Mouse (Mus musculus) liver, embryonic 11.5 days (tissue): ENCODE results near the gene Olfm3. TPM values are rescaled to one million over a fixed set of nuclear protein-coding genes. Genes with fewer than 3 reads are reported as not detected.

Experiments used
- ATAC-seq: fragments of 200-750 bp; cut with Nextera tagmentation; replicated peaks from 2 replicates; pipeline ENCODE4 v1.8.0; 2017; ENCODE audit warnings: moderate number of reproducible peaks, mild to moderate bottlenecking, moderate TSS enrichment, moderate library complexity; ENCODE audit not compliant: low FRiP score
- DNase-seq: peaks from one replicate; pipeline ENCODE4 v3.0.0-alpha.2; 2017; ENCODE audit warnings: low spot score
- H3K27ac ChIP-seq: fragments of 300-500 bp; sonication (generic); 2 replicates; pipeline ENCODE4 v1.5.1; 2014; ENCODE audit warnings: mild to moderate bottlenecking, low read depth, low read length, control low read depth
- H3K27me3 ChIP-seq: fragments of 300-500 bp; sonication (generic); replicated peaks from 2 replicates; pipeline ENCODE4 v1.6.1; 2014; ENCODE audit warnings: low read length, mixed read lengths; ENCODE audit not compliant: control insufficient read depth, insufficient read depth
- H3K36me3 ChIP-seq: fragments of 300-500 bp; sonication (generic); 2 replicates; pipeline ENCODE4 v1.6.1; 2014; ENCODE audit warnings: mild to moderate bottlenecking, low read length, moderate library complexity, mixed read lengths; ENCODE audit not compliant: control insufficient read depth, insufficient read depth
- H3K4me1 ChIP-seq: fragments of 300-500 bp; sonication (generic); replicated peaks from 2 replicates; pipeline ENCODE4 v1.6.1; 2014; ENCODE audit warnings: low read length, mixed read lengths; ENCODE audit not compliant: control insufficient read depth, insufficient read depth
- H3K4me2 ChIP-seq: fragments of 300-500 bp; sonication (generic); 2 replicates; pipeline ENCODE4 v1.6.1; 2014; ENCODE audit warnings: mild to moderate bottlenecking, control low read depth, moderate library complexity
- H3K4me3 ChIP-seq: fragments of 300-500 bp; sonication (generic); 2 replicates; pipeline ENCODE4 v1.5.1; 2014; ENCODE audit warnings: low read depth, low read length, control low read depth
- H3K9ac ChIP-seq: fragments of 300-500 bp; sonication (generic); 2 replicates; pipeline ENCODE4 v1.6.1; 2014; ENCODE audit warnings: low read depth, low read length, control low read depth
- H3K9me3 ChIP-seq: fragments of 300-500 bp; sonication (generic); 2 replicates; pipeline ENCODE4 v1.6.1; 2016; ENCODE audit warnings: low read length, inconsistent platforms, mixed read lengths; ENCODE audit not compliant: control insufficient read depth
- WGBS: fragments of 180-500 bp; shearing (Covaris S2); extraction: QIAGEN DNeasy Blood & Tissue Kit; methylation state at CpG from one replicate; pipeline ENCODE4 v1.1.7; 2014; 5-methylcytosine and 5-hydroxymethylcytosine counted together
- polyA plus RNA-seq: library from polyadenylated mRNA; unstranded; fragments of >200 nt; fragmentation: Nextera tagmentation; extraction: Ambion mirVana; gene quantifications from 2 replicates; pipeline ENCODE4 v1.2.1, GENCODE M21; 2014

Gene Olfm3
- polyA plus RNA-seq, 1 experiment from 2014 or later = 0.10 TPM

DNA sequence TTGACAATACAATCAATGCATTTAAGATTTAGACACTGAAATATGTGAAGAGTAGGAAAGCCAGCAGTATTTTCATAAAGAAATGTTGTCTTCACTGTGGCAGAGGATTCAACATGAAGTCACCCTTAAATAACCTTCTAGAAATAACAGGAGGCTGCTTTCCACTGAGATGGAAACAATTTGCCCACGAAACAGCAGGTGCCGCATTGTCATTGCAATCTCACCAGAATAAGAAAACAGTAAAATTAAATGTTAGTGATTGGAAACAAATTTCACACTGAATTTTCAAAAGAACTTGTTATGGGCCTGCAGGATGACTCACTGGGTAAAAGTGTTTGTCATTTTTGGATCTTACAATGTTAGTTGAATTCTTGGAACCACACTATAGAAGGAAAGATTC is 29.0 kb downstream of the Olfm3 start:
- Histone ChIP-seq H3K4me3 (no peak overlapping the region), H3K27me3 (no peaks in the 10 kb centered on the region), H3K36me3 (no peaks in the 10 kb centered on the region), H3K9ac (no peak overlapping the region), H3K4me2 (no peak overlapping the region), H3K9me3 (no peaks in the 10 kb centered on the region), H3K27ac (no peak overlapping the region), H3K4me1 (no peaks in the 10 kb centered on the region)
- 91% methylated on average over 2 of the region's 2 CpGs for WGBS
- no peak for DNase-seq
- ATAC-seq = no peak

DNA sequence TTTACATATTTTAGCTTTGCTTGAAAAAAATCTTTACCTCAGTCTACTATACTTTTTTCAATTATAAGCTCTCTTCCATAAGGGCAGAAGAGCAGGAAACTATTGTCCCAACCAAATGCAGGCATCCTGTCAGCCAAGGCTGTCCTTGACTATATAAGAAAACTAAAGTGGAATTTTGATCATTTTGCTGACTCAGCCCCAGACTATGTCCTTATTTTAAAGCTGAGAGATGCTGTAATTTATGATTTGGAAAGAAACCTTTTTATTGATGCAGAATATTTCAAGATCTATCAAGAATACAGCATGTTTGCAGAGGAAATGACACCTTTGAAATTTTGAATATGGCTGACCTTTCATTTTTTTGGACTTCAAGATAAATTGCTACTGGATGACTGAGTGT is 51.0 kb downstream of the Olfm3 start:
- ATAC-seq (no peak), DNase-seq (no peak)
- H3K9ac ChIP-seq = no peak overlapping the region
- no peaks in the 10 kb centered on the region for H3K9me3 ChIP-seq
- no peak overlapping the region for H3K4me2 ChIP-seq
- no peaks in the 10 kb centered on the region for H3K4me1 ChIP-seq
- no peaks in the 10 kb centered on the region for H3K27me3 ChIP-seq
- H3K36me3 ChIP-seq = no peaks in the 10 kb centered on the region
- no peak overlapping the region for H3K27ac ChIP-seq
- H3K4me3 ChIP-seq = no peak overlapping the region

- no peak overlapping the region for H3K27ac ChIP-seq
- no peak overlapping the region for H3K9ac ChIP-seq
- no peak overlapping the region for H3K4me3 ChIP-seq
- H3K27me3 ChIP-seq = no peaks in the 10 kb centered on the region
- H3K36me3 ChIP-seq = no peaks in the 10 kb centered on the region
- WGBS = 82% methylated on average over 7 of the region's 7 CpGs
- H3K4me2 ChIP-seq = no peak overlapping the region
- no peaks in the 10 kb centered on the region for H3K9me3 ChIP-seq
- ATAC-seq (no peak), DNase-seq (no peak)
- no peaks in the 10 kb centered on the region for H3K4me1 ChIP-seq
Observed at GRCm38 (mm10) chr3:114959311-114959967, 55.6 kb downstream of the Olfm3 start.

- H3K36me3 ChIP-seq = no peaks in the 10 kb centered on the region
- no peaks in the 10 kb centered on the region for H3K27me3 ChIP-seq
- no peak overlapping the region for H3K27ac ChIP-seq
- no peaks in the 10 kb centered on the region for H3K4me1 ChIP-seq
- ATAC-seq (no peak), DNase-seq (no peak)
- 71% methylated on average over 4 of the region's 4 CpGs for WGBS
- no peak overlapping the region for H3K9ac ChIP-seq
- H3K4me3 ChIP-seq = no peak overlapping the region
- no peak overlapping the region for H3K4me2 ChIP-seq
- H3K9me3 ChIP-seq = no peaks in the 10 kb centered on the region
Observed at GRCm38 (mm10) chr3:114962316-114963083, 58.6 kb downstream of the Olfm3 start.

DNA sequence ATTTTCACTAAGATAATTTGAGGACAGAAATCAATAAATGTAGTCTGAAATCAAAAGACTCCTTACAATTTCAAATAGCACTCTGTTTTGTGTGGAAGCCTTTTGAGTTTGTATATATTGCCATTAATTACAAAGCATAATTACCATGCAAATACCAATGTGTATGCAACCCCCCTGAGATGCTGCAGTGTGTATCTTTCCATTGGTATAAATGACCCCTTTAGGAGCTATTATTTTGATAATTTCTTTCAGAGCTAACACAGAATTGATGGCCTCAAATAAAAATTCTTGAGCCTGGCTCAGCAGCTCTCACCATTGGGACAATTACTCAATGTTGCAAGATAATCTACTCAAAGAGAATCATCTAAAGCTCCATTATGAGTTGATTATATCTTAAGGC is 67.3 kb downstream of the Olfm3 start:
- H3K9me3 ChIP-seq = no peaks in the 10 kb centered on the region
- DNase-seq = no peak
- no peak overlapping the region for H3K27ac ChIP-seq
- H3K36me3 ChIP-seq = no peaks in the 10 kb centered on the region
- no peak overlapping the region for H3K4me2 ChIP-seq
- H3K9ac ChIP-seq = no peak overlapping the region
- H3K4me1 ChIP-seq = no peaks in the 10 kb centered on the region
- ATAC-seq = no peak
- H3K4me3 ChIP-seq = no peak overlapping the region
- no peaks in the 10 kb centered on the region for H3K27me3 ChIP-seq

DNA sequence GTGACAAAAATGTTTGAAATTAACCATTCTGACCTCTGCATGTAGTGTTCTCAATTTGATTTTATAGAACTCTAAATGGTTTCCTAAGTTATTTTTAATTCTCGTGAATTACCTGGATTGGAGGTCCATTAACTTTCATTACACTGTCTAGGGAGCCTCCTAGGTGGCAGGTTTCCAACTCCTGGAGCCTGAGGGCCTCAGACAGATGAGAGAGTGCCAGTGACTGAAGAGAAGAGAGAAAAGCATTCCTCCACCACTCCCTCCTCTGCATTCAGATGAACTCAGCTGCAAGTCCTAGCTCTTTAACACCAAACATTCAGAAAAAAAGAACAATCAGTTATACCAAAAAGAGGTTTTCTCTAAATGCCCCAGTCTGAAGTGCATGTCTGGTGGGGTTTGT is 68.6 kb downstream of the Olfm3 start:
- Histone ChIP-seq H3K36me3 (no peaks in the 10 kb centered on the region), H3K9ac (no peak overlapping the region), H3K4me1 (no peaks in the 10 kb centered on the region), H3K4me3 (no peak overlapping the region), H3K27ac (no peak overlapping the region), H3K27me3 (no peaks in the 10 kb centered on the region), H3K9me3 (no peaks in the 10 kb centered on the region), H3K4me2 (no peak overlapping the region)
- ATAC-seq (no peak), DNase-seq (no peak)
- WGBS = 50% methylated on average over 1 of the region's 1 CpGs

DNA sequence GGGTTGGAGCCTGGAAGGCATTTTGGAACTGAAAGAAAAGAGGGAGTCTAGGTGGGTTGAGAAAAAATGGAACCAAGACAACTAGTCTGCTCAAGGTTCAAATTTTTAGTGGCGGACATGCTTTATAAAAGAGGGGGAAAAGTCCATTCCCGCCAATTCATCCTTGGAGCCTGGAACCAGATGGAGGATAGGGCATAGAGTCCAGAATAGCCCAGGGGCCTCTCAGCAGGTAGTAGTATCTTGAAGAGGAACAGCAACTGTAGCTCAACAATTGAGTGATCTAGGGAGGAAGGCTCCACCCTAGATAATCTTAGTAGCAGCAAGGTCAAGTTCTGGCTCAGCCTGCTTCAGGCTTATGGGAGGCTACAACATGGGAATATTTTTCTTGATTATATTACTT is 87.0 kb downstream of the Olfm3 start:
- WGBS = 91% methylated on average over 2 of the region's 2 CpGs

DNA sequence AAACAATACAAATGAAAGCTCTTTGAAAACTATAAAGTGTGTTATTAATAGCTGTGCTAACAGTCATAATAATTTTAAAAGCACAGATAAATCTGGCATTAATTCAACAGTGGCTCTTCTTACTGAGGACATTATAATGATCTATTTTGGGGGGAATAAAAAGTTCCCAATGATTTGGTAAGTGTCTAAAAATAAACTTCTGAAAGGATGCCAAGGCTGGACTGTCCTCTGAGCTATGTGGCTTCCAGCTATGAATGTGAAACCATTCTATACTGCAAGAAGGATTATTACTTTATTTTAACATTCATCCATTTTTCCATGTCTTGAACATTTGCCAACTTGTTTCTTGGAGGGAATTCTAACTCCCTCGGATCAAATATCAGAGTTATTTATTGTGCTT is 92.1 kb downstream of the Olfm3 start:
- Histone ChIP-seq H3K4me2 (no peak overlapping the region), H3K27ac (no peak overlapping the region), H3K27me3 (no peaks in the 10 kb centered on the region), H3K9ac (no peak overlapping the region), H3K9me3 (no peaks in the 10 kb centered on the region), H3K4me3 (no peak overlapping the region), H3K4me1 (no peaks in the 10 kb centered on the region), H3K36me3 (no peaks in the 10 kb centered on the region)
- DNase-seq = no peak
- ATAC-seq = no peak
- 43% methylated on average over 1 of the region's 1 CpGs for WGBS

More for the DNA sequence above, 87.0 kb downstream of the Olfm3 start:
- Histone ChIP-seq H3K4me1 (no peaks in the 10 kb centered on the region), H3K9ac (no peak overlapping the region), H3K9me3 (no peaks in the 10 kb centered on the region), H3K27me3 (no peaks in the 10 kb centered on the region), H3K36me3 (no peaks in the 10 kb centered on the region), H3K27ac (no peak overlapping the region), H3K4me2 (no peak overlapping the region), H3K4me3 (no peak overlapping the region)
- ATAC-seq (no peak), DNase-seq (no peak)

- 76% methylated on average over 3 of the region's 3 CpGs for WGBS
- H3K27ac ChIP-seq = no peak overlapping the region
- DNase-seq (no peak), ATAC-seq (no peak)
- no peak overlapping the region for H3K4me2 ChIP-seq
- no peaks in the 10 kb centered on the region for H3K4me1 ChIP-seq
- no peaks in the 10 kb centered on the region for H3K36me3 ChIP-seq
- H3K27me3 ChIP-seq = no peaks in the 10 kb centered on the region
- no peak overlapping the region for H3K4me3 ChIP-seq
- H3K9ac ChIP-seq = no peak overlapping the region
- no peaks in the 10 kb centered on the region for H3K9me3 ChIP-seq
Observed at GRCm38 (mm10) chr3:115027560-115027959, 123.7 kb downstream of the Olfm3 start.
